Mouse (Mus musculus) NIH3T3 (cell line): Measurements from ENCODE around the gene Actl6a.

Source experiments
- DNase-seq: peaks from one replicate; pipeline ENCODE4 v3.0.0-alpha.2; 2012; ENCODE audit warnings: low read depth

The Actl6a gene

GRCm38 (mm10) chr3:32749820-32750579, 43.9 kb downstream of the Actl6a start:
- no peak for DNase-seq

- DNase-seq: no peak
Observed at GRCm38 (mm10) chr3:32754384-32754915, 48.4 kb downstream of the Actl6a start.

GRCm38 (mm10) chr3:32759212-32759611, 53.1 kb downstream of the Actl6a start:
- no peak for DNase-seq

DNA sequence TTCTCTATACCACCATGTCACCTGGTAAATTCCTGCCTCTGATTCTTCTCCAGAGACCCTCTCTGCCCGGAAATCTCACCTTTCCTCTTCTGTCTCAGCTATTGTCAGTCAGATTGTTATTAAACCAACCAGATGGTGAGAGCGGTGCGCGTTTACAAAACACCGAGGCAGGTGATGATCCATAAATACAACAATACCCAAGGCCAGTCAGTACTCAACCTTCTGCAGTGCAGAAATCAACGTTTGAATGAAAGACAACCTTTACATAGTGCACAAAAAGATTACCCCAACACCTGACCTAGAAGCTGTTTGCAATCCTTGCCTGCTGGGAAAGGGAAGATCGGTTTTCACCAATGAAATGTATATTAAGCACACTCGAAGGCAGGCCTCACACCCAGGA, 56.9 kb downstream of the Actl6a start:
- no peak for DNase-seq

DNA sequence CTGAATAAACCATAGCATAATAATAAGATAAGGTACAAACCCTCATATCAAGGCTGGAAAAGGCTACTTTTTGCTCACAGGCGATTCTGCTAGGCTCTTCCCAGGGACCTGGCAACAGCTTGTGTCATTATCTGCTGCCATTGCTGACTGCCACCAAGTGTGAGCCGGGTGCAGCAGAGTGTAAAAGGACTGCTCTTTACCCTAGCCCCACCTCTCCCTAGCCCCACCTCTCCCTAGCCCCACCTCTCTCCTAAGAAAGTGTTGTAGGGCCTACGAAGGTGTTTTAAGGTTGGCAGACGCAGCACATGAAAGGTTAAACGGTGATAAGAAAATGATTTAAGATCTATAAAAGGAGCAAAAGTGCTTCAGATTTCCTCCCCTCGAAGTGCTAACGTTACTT, 57.8 kb downstream of the Actl6a start:
- no peak for DNase-seq

DNA sequence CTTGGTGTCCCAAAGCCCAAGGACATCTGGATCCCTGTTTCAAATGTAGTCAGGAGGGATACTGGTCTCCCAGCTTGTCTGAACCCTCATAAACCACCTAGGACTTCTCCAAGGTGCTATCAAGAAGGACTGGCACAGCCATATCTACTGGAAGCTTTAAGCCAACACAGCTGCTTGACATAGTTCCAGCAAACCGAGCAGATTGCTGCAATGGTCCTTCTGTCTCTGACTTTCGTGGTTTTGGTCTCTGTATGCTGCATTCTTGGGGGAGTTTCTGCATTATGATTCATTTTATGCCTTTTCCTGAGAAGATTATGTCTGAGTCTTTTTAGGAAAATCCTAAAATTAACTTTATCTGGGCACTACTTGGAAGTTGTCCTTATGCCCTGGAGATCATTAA, 64.7 kb downstream of the Actl6a start:
- peak; percentile 66 for DNase-seq
